Mouse (Mus musculus): ENCODE measurements around the gene Olfr695. TPM values are rescaled to one million over a fixed set of nuclear protein-coding genes. Genes with fewer than 3 reads are reported as not detected.

Olfr695 gene
- polyA plus RNA-seq, 1 experiment from 2014 or later: not detected

DNA sequence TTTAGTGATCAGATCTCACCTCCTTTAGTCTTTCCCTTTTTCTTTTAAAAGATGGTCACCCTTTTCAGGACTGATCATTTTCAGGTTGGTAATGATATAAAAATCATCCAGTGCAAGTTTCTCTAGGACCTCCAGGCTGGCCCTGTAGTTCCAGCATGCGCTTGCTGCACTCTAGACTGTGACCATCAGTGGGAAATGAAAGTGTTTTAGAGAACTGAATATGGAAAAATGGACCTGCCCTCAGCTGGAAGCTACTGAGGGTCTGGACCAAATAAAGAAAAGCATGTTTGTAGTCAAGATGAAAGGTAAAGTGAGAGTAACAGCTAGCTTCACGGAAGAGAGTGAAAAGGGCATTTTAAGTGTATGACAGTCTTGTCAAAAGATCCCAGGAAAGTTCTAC, 30.8 kb downstream of the Olfr695 start:
- Histone ChIP-seq H3K36me3 (replicated peaks) (no peaks in the 10 kb centered on the region), H3K27me3 (replicated peaks; ENCODE audit: low read depth, poor library complexity, severe bottlenecking) (no peaks in the 10 kb centered on the region), H3K27ac (replicated peaks) (no peak overlapping the region), H3K4me1 (no peaks in the 10 kb centered on the region), H3K4me3 (no peak overlapping the region), H3K9me3 (0 out of 2 replicates have a peak, but pooled peaks cover 2% of the 10 kb centered on the region)
- WGBS: 88% methylated on average over 2 of the region's 2 CpGs
- DNase-seq (ENCODE audit: low spot score): no peak

- H3K9me3 ChIP-seq: no peaks in the 10 kb centered on the region
- H3K36me3 ChIP-seq (replicated peaks): no peaks in the 10 kb centered on the region
- no peak within 1 kb of the TSS for H3K27ac ChIP-seq (replicated peaks)
- no peaks in the 10 kb centered on the region for H3K4me1 ChIP-seq
- no peak within 1 kb of the TSS for H3K4me3 ChIP-seq
- no peaks in the 10 kb centered on the region for H3K27me3 ChIP-seq (replicated peaks; ENCODE audit: low read depth, poor library complexity, severe bottlenecking)
- no peak for DNase-seq (ENCODE audit: low spot score)
These were observed 35.7 kb downstream of the Olfr695 start, which contains the start of gene Olfr693 for GRCm38 (mm10) chr7:106680484-106680883. Olfr693 (minus strand) TSS chr7:106680584.

Other genes starting within 250 kb of the Olfr695 start
- gene Olfr693, start 35.8 kb downstream of the Olfr695 start, polyA plus RNA-seq (2016; fragmentation: Nextera tagmentation; extraction: Ambion mirVana): 0.05 TPM in 1 of 2 replicates, not detected in the other
- gene Olfr694, start 24.6 kb downstream of the Olfr695 start, polyA plus RNA-seq (2016; fragmentation: Nextera tagmentation; extraction: Ambion mirVana): not detected in 2 replicates
- not detected in 2 replicates for gene Olfr697, start 26.0 kb upstream of the Olfr695 start, polyA plus RNA-seq (2016; fragmentation: Nextera tagmentation; extraction: Ambion mirVana)
- not detected in 2 replicates for gene Olfr698, start 39.0 kb upstream of the Olfr695 start, polyA plus RNA-seq (2016; fragmentation: Nextera tagmentation; extraction: Ambion mirVana)
- not detected in 2 replicates for gene Olfr699, start 76.8 kb upstream of the Olfr695 start, polyA plus RNA-seq (2016; fragmentation: Nextera tagmentation; extraction: Ambion mirVana)
- not detected in 2 replicates for gene Olfr700, start 92.4 kb upstream of the Olfr695 start, polyA plus RNA-seq (2016; fragmentation: Nextera tagmentation; extraction: Ambion mirVana)
- gene Olfr701, start 97.7 kb upstream of the Olfr695 start, polyA plus RNA-seq (2016; fragmentation: Nextera tagmentation; extraction: Ambion mirVana): not detected in 2 replicates
- not detected in 2 replicates for gene Olfr702, start 117.5 kb upstream of the Olfr695 start, polyA plus RNA-seq (2016; fragmentation: Nextera tagmentation; extraction: Ambion mirVana)
- not detected in 2 replicates for gene Olfr703, start 127.0 kb upstream of the Olfr695 start, polyA plus RNA-seq (2016; fragmentation: Nextera tagmentation; extraction: Ambion mirVana)
- gene Olfr704, start 146.8 kb upstream of the Olfr695 start, polyA plus RNA-seq (2016; fragmentation: Nextera tagmentation; extraction: Ambion mirVana): not detected in 2 replicates
- gene Olfr705, start 160.5 kb upstream of the Olfr695 start, polyA plus RNA-seq (2016; fragmentation: Nextera tagmentation; extraction: Ambion mirVana): not detected in 2 replicates
- not detected in 2 replicates for gene Olfr706, start 171.8 kb upstream of the Olfr695 start, polyA plus RNA-seq (2016; fragmentation: Nextera tagmentation; extraction: Ambion mirVana)
- gene Olfr707, start 184.8 kb upstream of the Olfr695 start, polyA plus RNA-seq (2016; fragmentation: Nextera tagmentation; extraction: Ambion mirVana): not detected in 2 replicates
- gene Olfr1532-ps1, start 191.6 kb upstream of the Olfr695 start, polyA plus RNA-seq (2016; fragmentation: Nextera tagmentation; extraction: Ambion mirVana): not detected in 2 replicates
- not detected in 2 replicates for gene Olfr709-ps1, start 215.8 kb upstream of the Olfr695 start, polyA plus RNA-seq (2016; fragmentation: Nextera tagmentation; extraction: Ambion mirVana)
- not detected in 2 replicates for gene Olfr710, start 231.9 kb upstream of the Olfr695 start, polyA plus RNA-seq (2016; fragmentation: Nextera tagmentation; extraction: Ambion mirVana)
- gene Olfr6, start 247.5 kb upstream of the Olfr695 start, polyA plus RNA-seq (2016; fragmentation: Nextera tagmentation; extraction: Ambion mirVana): not detected in 2 replicates

Measured in embryonic facial prominence, embryonic 10.5 days (tissue).